Mouse (Mus musculus): ENCODE data around the gene Prkce.

DNA sequence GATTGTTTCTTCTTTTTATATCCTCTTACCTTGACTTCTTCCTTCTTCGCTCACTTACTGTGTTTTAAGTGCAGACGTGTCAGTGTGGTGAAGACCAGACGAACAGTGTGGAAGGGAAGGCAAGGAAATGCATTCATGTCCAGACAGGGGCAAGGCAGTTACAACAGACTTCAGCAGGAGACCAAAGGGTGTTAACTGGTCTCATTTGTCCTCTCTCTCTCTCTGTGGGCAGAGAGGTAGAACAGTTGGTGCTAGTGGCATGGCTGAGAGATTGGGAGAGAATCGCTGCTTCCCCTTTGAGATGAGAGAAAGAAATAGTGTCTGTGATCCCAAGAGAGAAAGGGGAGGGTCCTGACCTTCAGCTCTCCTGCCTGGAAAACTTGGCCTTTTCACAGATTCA is 186.5 kb downstream of the Prkce start:
- TF ChIP-seq CTCF (IDR thresholded peaks at IDR 0.05; ENCODE audit: control insufficient read depth, insufficient read depth, low read length) = no peak
- no peak for TF ChIP-seq POLR2A (IDR thresholded peaks at IDR 0.05; ENCODE audit: borderline replicate concordance, control insufficient read depth, low read depth, low read length)

Data from bone marrow, adult 2 months (tissue).